Mouse (Mus musculus) cerebellum, postnatal 10 days (tissue): ENCODE measurements around the gene Nhej1.

ENCODE experiments used
- DNase-seq, 2 experiments: peaks; one replicate each; pipeline ENCODE4 v3.0.0; 2021; ENCODE audit warnings: mixed read lengths in 2 of 2

The Nhej1 gene

GRCm38 (mm10) chr1:74971353-74972050 lies 153.5 kb downstream of the Nhej1 start:
- DNase-seq, result no peak

- DNase-seq, result no peak
Observed at GRCm38 (mm10) chr1:74967962-74968580, 156.9 kb downstream of the Nhej1 start.

GRCm38 (mm10) chr1:74964494-74965215 lies 160.3 kb downstream of the Nhej1 start:
- DNase-seq, result peak; percentile 88 to 90

GRCm38 (mm10) chr1:74962853-74963227 lies 162.2 kb downstream of the Nhej1 start:
- no peak for DNase-seq

GRCm38 (mm10) chr1:74962126-74962852 lies 162.7 kb downstream of the Nhej1 start:
- DNase-seq, result no peak

GRCm38 (mm10) chr1:74961722-74962121 lies 163.3 kb downstream of the Nhej1 start:
- DNase-seq, result no peak

GRCm38 (mm10) chr1:74960059-74960458 lies 164.9 kb downstream of the Nhej1 start:
- DNase-seq, result no peak

GRCm38 (mm10) chr1:74951556-74952210 lies 173.3 kb downstream of the Nhej1 start, which contains the start of gene Ihh:
Gene Ihh (minus strand): TSS chr1:74951672.
- DNase-seq, result peak; percentile 14 to 27

- DNase-seq, result peak; percentile 34 to 42
Observed at GRCm38 (mm10) chr1:74950576-74951490, 174.2 kb downstream of the Nhej1 start.

- no peak for DNase-seq
Observed at GRCm38 (mm10) chr1:74950066-74950465, 174.9 kb downstream of the Nhej1 start.

- DNase-seq, result peak; percentile 39 to 51
Observed at GRCm38 (mm10) chr1:74949666-74950050, 175.3 kb downstream of the Nhej1 start.

- DNase-seq, result peak; percentile 90 to 92
Observed at GRCm38 (mm10) chr1:74948784-74949665, 176.0 kb downstream of the Nhej1 start.

- peak; percentile 30 to 37 for DNase-seq
Observed at GRCm38 (mm10) chr1:74947986-74948670, 176.9 kb downstream of the Nhej1 start.

GRCm38 (mm10) chr1:74941651-74942360 lies 183.2 kb downstream of the Nhej1 start:
- DNase-seq, result no peak

- DNase-seq, result no peak
Observed at GRCm38 (mm10) chr1:74939762-74940161, 185.2 kb downstream of the Nhej1 start.

GRCm38 (mm10) chr1:74936221-74936830 lies 188.7 kb downstream of the Nhej1 start:
- DNase-seq, result no peak

GRCm38 (mm10) chr1:74935402-74935801 lies 189.6 kb downstream of the Nhej1 start, which contains the start of gene Cfap65:
Gene Cfap65 (minus strand): TSS chr1:74935599.
- DNase-seq, result peak; percentile 81 to 83

GRCm38 (mm10) chr1:74927621-74928296 lies 197.2 kb downstream of the Nhej1 start:
- no peak for DNase-seq
